Mouse (Mus musculus): ENCODE results near the gene Plekha7.
A peak's percentile ranks its signal among the peaks of the same experiment; 100 is the strongest.

DNA sequence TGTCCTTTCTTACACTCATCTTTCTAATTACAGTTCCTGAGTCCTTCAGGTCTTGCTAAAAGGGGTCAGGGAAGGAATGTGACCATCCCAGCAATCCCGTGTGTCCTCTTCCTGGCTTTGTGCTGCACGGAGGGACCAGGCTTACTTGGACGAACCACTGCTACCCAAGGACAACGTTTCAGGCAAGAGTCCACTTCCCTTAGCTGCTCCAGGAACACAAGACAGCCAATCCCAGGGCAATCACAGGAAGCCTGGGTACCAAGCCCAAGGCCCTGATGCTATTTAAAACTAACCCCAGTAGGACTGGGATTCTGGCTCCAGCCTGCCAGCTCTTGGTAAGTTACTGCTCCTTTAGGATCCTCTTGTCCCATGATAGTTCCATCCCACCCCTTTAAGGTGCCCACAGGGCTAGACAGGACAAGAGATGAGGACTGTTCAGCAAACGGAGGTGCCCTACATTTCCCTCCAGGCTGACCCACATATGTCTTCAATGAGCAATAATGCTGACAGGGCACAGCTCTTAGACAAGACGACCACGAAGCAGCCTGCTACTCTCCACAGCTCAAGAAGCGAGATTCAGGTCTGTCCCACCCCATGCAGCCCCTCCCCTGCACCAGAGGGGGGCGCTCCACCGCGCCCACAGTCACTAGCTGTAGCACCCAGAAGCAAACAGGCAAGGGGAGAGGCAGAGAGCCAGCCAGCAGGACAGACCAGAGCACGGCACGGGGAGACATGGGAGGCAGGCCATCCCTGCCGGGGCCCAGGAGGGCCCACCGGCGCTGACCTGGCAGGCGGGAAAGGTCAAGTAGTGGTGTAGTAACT lies 151.9 kb downstream of the Plekha7 start:
- no peak for TF ChIP-seq CTCF (IDR thresholded peaks at IDR 0.05; ENCODE audit: control insufficient read depth, insufficient read depth, low read length)
- TF ChIP-seq POLR2A (IDR thresholded peaks at IDR 0.05; ENCODE audit: borderline replicate concordance, control insufficient read depth, low read depth, low read length) = peak; percentile 23; the same call in 1 of the 2 replicates

Measured in bone marrow, adult 2 months (tissue).